Mouse (Mus musculus): ENCODE results near the gene Nin. TPM values are rescaled to one million over a fixed set of nuclear protein-coding genes. Genes with fewer than 3 reads are reported as not detected.
A peak's percentile ranks its signal among the peaks of the same experiment; 100 is the strongest.

Gene Nin
- total and polyA plus RNA-seq, 3 experiments = 48.4 to 49.1 TPM; not detected in 1

GRCm38 (mm10) chr12:70075001-70075400 is 38.5 kb downstream of the Nin start:
- Histone ChIP-seq H3K4me3 (ENCODE audit: control insufficient read depth in 1 of 2, insufficient read depth in 1 of 2, low read depth in 2 of 2, low read length in 2 of 2) (no peak overlapping the region), H3K27ac (ENCODE audit: control insufficient read depth, low read depth, low read length) (no peak overlapping the region), H3K4me1 (ENCODE audit: control insufficient read depth in 1 of 2, insufficient read depth in 2 of 2, low read length in 2 of 2) (no peaks in the 10 kb centered on the region), H3K9me3 (replicated peaks; ENCODE audit: insufficient read depth, low read length) (no peaks in the 10 kb centered on the region), H3K36me3 (ENCODE audit: control insufficient read depth in 1 of 2, insufficient read depth in 2 of 2, low read length in 2 of 2) (peaks cover 0 to 2% of the 10 kb centered on the region in 2 experiments; a peak in 2 of 4 replicates), H3K79me2 (ENCODE audit: control insufficient read depth, insufficient read depth, low read length, poor library complexity) (no peaks in the 10 kb centered on the region; the same call in 1 of the 2 replicates), H3K27me3 (ENCODE audit: control insufficient read depth in 1 of 2, insufficient read depth in 2 of 2, low read length in 2 of 2) (no peaks in the 10 kb centered on the region), H3K9ac (ENCODE audit: control insufficient read depth, low read depth, low read length, poor library complexity, severe bottlenecking) (no peak overlapping the region)
- TF ChIP-seq MAFK (IDR thresholded peaks at IDR 0.05; ENCODE audit: borderline replicate concordance, low read depth, low read length) = no peak
- no peak for TF ChIP-seq E2F4 (IDR thresholded peaks at IDR 0.05; ENCODE audit: borderline replicate concordance, low read depth, low read length)
- TF ChIP-seq CTCF (IDR thresholded peaks at IDR 0.05 in 2 of 3, conservative IDR thresholded peaks at IDR 0.05 in 1 of 3; ENCODE audit: control insufficient read depth in 1 of 3, insufficient read depth in 1 of 3, low read depth in 2 of 3, low read length in 3 of 3, poor library complexity in 1 of 3, severe bottlenecking in 1 of 3) = no peak
- TF ChIP-seq MYC (IDR thresholded peaks at IDR 0.05; ENCODE audit: low read depth, low read length) = no peak
- no peak for TF ChIP-seq POLR2AphosphoS2 (IDR thresholded peaks at IDR 0.05; ENCODE audit: low read length)
- no peak for TF ChIP-seq TBP (IDR thresholded peaks at IDR 0.05; ENCODE audit: low read depth, low read length)
- TF ChIP-seq GABPA (IDR thresholded peaks at IDR 0.05; ENCODE audit: low read depth, low read length) = no peak
- TF ChIP-seq HCFC1 (IDR thresholded peaks at IDR 0.05; ENCODE audit: low read depth, low read length) = no peak
- peak; percentile 16 for DNase-seq (ENCODE audit: low read depth, low spot score)

GRCm38 (mm10) chr12:70070888-70071287 is 42.6 kb downstream of the Nin start:
- DNase-seq (ENCODE audit: low read depth, low spot score) = no peak
- no peak overlapping the region for H3K4me3 ChIP-seq (ENCODE audit: control insufficient read depth in 1 of 2, insufficient read depth in 1 of 2, low read depth in 2 of 2, low read length in 2 of 2)
- H3K27ac ChIP-seq (ENCODE audit: control insufficient read depth, low read depth, low read length) = no peak overlapping the region
- TF ChIP-seq TCF12 (IDR thresholded peaks at IDR 0.05; ENCODE audit: low read depth, low read length) (no peak), ELF1 (IDR thresholded peaks at IDR 0.05; ENCODE audit: low read depth, low read length) (no peak), MXI1 (IDR thresholded peaks at IDR 0.05; ENCODE audit: low read depth, low read length) (no peak), CHD2 (IDR thresholded peaks at IDR 0.05; ENCODE audit: low read length) (no peak), GABPA (IDR thresholded peaks at IDR 0.05; ENCODE audit: low read depth, low read length) (no peak), USF1 (IDR thresholded peaks at IDR 0.05; ENCODE audit: low read depth, low read length) (no peak), JUND (IDR thresholded peaks at IDR 0.05; ENCODE audit: low read depth, low read length) (no peak), TAL1 (IDR thresholded peaks at IDR 0.05; ENCODE audit: low read length) (no peak), MAFK (IDR thresholded peaks at IDR 0.05; ENCODE audit: borderline replicate concordance, low read depth, low read length) (no peak), SMC3 (IDR thresholded peaks at IDR 0.05; ENCODE audit: low read depth, low read length) (no peak), CTCF (IDR thresholded peaks at IDR 0.05 in 2 of 3, conservative IDR thresholded peaks at IDR 0.05 in 1 of 3; ENCODE audit: control insufficient read depth in 1 of 3, insufficient read depth in 1 of 3, low read depth in 2 of 3, low read length in 3 of 3, poor library complexity in 1 of 3, severe bottlenecking in 1 of 3) (no peak), MAZ (IDR thresholded peaks at IDR 0.05; ENCODE audit: low read depth, low read length) (no peak), POLR2AphosphoS2 (IDR thresholded peaks at IDR 0.05; ENCODE audit: low read length) (no peak), SIN3A (IDR thresholded peaks at IDR 0.05; ENCODE audit: low read length) (no peak), ETS1 (IDR thresholded peaks at IDR 0.05; ENCODE audit: low read depth, low read length) (no peak)
- no peak overlapping the region for H3K9ac ChIP-seq (ENCODE audit: control insufficient read depth, low read depth, low read length, poor library complexity, severe bottlenecking)
- H3K27me3 ChIP-seq (ENCODE audit: control insufficient read depth in 1 of 2, insufficient read depth in 2 of 2, low read length in 2 of 2) = no peaks in the 10 kb centered on the region
- peaks cover 0 to 3% of the 10 kb centered on the region in 2 experiments; a peak in 1 of 4 replicates for H3K36me3 ChIP-seq (ENCODE audit: control insufficient read depth in 1 of 2, insufficient read depth in 2 of 2, low read length in 2 of 2)
- H3K4me1 ChIP-seq (ENCODE audit: control insufficient read depth in 1 of 2, insufficient read depth in 2 of 2, low read length in 2 of 2) = no peaks in the 10 kb centered on the region
- H3K79me2 ChIP-seq (ENCODE audit: control insufficient read depth, insufficient read depth, low read length, poor library complexity) = no peaks in the 10 kb centered on the region
- no peaks in the 10 kb centered on the region for H3K9me3 ChIP-seq (replicated peaks; ENCODE audit: insufficient read depth, low read length)

All from MEL (cell line).